Mouse (Mus musculus): Measurements from ENCODE around the gene Notch3.

Gene Notch3

DNA sequence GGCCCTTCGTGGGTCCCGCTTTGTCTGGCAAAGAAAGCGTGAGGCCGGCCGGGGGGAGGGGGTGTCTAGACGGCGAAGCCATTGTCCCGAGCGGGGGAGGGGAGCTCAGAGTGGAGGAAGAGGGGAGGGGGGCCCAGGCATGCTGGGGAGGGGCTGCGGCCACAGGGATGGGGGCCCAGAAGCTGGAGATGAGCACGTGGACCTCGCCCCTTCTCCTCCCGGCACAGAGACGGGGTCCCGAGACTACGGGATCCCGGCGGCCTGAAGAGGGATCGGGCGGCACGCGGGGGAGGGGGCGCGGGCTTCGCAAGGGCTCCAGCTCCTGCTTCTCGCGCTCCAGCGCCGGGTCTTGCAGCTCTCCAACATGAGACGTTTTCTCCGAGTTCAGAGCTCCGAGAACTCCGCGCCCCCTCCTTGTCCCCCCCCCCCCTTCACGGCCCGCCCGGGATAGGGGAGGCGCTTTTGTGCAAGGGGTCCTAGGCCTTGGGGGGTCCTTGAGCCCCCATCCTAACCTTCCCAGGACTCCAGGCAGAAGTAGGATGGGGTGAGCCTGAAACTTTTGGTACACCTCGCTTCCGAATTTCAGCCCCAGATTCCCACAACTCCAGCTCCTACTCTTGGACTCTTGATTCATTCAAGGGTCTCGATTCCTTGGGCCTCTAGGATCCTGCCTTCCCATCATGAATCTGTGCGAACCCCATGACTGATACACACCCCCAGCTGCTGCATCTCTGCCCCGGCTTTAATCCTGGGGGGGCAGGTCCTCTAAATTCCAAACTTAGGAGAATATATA is 653 bp downstream of the Notch3 start:
- DNase-seq (ENCODE audit: low spot score) = no peak

DNA sequence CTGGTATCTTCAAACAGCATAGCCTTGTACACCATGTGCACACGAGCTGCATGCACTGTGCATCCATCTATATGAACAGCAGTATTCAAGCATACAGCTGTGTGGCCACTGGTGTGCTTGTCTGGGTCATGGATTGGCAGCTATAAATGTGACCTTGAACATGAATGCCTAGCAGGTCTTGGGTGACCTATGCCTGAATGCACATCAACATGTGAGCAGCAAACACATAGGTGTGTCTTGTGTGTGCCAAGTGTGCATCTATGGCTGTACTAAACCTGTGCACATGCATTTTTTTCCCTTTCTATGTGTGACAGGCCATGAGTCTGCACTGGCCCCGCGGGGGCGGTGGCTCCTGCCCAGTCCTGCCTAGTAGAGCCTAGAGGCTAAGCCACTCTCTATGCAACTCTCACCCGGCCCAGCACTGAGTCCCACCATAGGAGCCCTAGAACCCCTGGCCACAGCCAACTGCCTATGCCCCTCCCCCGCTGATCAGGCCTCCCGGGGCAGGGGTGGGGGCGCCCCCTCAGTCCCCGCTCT is 1.3 kb downstream of the Notch3 start:
- no peak for DNase-seq (ENCODE audit: low spot score)

DNA sequence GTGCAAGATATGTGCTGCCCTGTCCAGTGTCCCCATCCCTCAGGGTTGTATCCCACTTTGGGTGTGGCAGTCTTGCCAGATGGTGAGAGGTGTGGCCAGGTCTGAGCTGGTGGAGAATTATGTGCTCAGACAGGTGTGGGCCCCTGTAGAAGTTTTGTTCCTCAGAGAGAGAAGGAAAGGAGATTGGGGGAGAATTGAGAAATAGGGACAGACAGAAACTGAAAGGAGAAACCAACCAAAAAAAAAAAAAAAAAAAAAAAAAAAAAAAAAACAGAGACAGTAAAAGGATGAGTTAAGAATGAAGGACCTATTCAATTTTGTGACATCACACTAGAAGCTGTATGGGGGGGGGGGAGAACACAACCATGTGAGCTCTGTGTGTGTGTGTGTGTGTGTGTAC is 1.9 kb downstream of the Notch3 start:
- DNase-seq (ENCODE audit: low spot score) = no peak

DNA sequence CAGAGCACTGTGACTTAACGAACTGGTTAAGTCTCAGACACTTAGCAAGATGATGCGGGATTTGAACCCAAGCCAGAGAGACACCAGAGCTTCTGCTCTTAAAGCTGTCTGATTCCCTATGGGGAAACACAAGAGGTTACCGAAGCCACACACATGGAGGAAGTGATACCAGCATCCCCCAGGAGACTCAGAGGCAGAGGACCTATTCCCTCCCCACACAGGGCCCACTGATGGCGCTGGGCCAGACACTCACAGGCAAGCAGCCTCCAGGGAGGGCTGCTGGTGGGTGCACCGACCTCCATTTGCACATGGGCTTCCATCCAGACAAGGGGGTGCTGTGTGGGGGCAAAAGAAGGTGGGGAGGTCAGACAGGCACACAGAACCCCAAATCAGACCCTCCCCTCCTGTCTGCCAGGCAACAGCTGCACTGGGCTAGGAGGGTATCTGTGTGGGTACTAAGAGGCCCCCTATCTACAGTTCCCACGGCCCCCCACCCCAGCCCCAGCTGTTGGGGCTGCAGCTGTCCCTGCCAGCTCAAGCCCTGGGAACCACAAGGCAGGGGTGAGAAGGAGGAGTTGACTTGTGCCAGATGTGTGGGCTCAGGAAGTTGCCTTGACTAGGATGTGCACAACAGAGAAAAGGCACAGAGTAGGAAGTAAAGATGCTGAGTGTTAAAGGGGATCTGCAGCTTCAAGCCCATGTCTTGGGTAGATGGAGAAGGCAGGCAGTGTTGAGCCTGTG is 2.6 kb downstream of the Notch3 start:
- no peak for DNase-seq (ENCODE audit: low spot score)

DNA sequence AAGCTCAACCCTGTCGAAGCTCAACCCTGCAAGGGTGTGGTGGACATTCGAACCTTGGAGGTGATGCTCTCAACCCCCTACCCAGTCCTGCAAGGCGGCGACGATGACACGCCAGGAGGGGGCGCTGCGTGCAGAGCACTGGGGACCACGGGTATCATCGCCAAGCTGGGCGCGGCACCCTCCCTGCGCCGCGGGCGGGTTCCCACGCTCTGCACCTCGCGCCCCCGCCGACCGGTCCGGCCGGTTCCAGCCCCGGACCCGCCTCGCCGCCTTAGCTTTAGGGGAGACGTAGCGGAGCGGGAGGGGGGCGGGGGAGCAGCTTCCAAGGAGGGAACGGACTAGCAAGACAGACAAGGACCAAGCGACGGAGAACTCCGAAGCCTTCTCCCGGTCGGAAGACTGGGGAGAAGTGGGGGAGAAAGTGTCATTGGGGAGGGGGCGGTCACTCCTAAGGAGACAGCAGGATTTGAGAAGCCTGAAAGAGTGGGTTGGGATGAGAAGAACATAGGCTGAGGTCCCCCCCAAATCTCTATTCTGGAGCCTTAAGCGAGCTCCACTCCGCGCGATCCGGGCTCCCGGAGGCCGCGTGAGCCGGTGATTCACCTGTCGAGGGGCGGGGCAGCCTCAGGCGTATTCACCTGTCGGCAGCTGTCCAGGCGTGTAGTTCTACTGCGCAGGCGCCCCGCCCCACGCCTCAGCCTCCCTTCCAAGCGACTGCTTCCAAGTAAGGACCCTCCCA is 4.4 kb downstream of the Notch3 start:
- DNase-seq (ENCODE audit: low spot score) = peak; percentile 78

DNA sequence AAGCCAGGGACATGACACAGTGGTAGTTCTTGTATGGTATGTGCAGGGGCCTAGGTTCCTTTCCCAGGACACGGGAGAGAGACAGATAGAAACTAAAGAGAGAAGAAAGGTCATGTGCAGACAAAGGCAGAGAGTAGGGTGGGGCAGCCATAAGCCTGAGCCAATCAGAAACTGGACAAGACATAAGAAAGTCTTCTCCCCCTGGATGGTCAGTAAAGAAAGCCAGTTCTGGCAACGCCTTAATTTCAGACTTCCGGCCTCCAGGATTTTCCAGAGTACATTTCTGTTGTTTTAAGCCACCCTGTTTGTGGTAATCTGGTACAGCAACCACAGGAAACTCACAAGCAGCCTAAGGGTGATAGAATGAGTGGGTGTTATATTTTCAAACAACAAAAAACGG is 5.8 kb downstream of the Notch3 start:
- no peak for DNase-seq (ENCODE audit: low spot score)

DNA sequence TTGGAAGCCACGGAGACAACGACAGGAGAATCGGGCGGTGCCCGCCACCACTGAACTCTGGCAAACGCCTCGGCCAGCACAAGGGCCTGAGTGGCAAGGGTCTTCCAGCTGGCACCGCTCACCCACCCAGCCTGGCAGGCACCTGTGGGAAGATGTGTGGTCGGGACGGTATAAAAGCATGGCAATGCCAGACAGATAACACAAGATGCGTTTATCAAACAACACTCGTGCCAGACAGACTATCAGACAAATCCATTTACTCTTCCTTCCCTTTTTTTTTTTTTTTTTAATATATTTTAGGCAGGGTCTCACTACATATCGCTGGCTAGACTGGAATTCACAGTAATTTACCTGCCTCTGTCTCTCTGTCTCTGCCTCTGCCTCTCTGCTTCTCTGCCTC is 7.8 kb downstream of the Notch3 start:
- DNase-seq (ENCODE audit: low spot score) = no peak

DNA sequence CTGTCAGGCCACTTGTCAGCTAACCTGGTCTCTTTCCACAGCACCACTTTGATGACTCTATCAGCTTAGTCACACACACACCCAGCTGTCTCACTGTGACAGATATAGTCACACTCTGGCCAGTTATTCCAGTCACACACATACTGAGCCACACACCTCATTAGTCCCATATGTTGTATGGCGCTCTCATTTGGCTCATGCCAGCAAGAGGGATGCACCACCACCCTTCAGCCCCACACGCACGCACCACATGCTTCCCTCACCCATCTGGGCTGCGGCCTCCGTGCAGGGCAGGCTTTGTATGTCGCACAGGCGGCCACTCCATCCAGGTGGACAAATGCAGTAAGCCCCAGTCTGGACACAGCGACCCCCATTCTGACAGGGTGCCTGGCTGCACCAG is 19.9 kb downstream of the Notch3 start:
- DNase-seq (ENCODE audit: low spot score) = no peak

DNA sequence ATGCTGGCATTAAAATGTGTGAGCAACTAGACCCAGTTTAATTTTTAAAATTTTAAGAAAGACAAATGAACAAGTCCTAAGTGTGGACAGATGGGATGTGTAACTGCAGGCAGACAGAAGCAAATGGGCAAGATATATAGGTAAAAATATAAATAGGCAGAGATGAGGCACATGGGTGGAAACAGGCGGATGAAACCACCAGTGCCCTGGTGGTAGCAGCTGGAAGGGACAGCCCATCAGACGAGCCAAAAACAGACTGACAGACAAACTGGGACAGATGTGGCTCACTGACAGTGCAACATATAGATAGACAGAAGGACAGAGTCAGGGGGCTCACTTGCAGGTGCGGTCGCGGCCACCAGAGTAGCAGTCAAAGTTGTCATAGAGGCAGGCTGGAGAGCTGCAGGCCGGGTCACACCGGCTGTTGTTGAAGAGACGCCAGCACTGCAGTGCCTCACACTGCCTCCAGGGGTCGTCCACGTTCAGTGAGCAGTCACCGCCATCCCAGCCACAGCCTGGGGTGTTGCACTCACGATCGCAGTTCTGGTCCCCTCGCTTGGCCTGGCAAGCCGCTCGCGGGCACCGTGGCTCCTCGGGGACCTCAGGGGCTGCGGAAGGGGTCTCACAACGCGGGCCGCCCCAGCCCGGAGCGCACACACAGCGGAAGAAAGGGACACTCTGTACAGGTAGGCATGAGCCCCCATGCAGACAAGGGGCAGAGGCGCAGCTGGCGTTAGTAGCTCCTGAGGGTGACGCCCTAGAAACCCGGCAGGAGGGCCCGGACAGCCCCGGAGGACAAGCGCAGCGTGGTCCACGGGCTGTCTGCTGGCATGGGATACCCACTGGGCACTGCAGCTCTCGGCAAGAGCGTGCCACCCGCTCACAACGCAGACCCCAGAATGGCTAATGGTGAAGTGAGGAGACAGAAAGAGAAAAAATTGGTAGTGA is 23.5 kb downstream of the Notch3 start:
- DNase-seq (ENCODE audit: low spot score) = peak; percentile 85

DNA sequence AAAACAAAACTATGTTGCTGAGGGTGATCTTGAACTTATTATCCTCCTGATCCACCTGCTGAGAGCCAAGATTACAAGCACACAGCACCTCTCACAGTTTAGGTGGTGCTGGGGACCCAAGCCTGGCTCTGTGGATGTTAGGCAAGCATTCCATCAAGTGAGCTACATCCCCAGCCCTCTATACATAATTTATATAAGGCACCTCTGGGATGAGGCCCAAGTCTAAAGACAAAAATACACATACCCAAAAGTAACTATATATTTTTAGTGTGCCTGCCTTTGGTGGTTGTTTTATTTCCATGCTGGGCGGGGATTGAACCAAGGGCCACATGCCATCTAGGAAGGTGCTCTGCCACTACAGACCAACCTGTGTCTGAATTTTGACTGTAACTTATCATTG is 24.4 kb downstream of the Notch3 start:
- DNase-seq (ENCODE audit: low spot score) = no peak

DNA sequence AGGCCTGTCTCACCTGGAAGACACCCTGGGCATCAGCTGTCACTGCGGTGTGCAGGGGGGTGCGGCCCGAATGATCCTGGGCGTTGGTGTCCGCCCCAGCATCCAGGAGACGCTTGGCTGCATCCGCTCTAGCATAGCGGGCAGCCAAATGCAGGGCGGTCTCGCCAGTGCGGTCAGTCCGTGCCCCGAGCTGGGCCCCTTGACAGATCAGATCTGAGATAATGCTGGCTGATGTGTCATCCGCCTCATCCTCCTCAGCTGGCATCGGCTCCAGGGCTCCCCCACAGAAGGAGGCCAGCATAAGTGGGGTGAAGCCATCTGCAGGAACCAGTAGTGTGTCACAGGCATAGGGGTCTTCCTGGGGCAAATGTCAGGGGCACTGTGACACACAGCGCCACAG is 33.3 kb downstream of the Notch3 start:
- no peak for DNase-seq (ENCODE audit: low spot score)

DNA sequence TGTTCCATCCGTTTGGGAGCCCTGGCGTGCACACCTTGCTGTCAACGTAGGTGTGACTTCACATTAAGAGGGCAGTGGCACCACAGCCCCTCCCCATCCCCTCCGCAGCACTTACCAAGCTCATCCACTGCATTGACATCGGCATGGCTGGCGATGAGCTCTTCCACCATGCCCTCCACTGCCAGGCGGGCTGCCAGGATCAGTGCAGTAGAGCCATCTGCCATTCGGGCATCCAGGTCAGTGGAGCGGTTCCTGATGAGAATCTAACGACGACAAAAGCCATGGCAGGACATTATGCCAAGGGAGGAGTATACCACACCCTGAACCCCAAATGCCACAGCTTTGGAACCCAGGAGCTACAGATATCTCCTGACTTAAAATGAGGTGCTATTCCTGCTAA is 34.6 kb downstream of the Notch3 start:
- DNase-seq (ENCODE audit: low spot score) = no peak

DNA sequence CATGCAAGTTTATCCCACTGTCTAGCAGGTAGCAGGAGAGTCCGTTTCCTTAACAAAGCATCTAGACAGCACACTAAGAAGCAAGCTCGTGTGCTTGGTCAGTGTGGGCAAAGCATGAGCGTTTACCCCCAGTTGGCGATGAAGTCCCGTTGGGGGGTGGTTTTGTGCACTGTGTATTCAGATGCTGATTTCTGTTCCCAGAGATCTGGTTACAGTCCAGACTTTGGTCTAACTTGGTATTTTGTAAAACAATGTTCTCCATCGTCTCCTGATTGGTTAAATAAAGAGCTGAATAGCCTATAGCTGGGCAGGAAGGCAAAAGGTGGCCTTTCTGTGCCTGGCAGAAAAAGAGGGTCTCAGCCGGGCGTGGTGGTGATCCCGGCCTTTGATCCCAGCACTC is 36.1 kb downstream of the Notch3 start:
- no peak for DNase-seq (ENCODE audit: low spot score)

DNA sequence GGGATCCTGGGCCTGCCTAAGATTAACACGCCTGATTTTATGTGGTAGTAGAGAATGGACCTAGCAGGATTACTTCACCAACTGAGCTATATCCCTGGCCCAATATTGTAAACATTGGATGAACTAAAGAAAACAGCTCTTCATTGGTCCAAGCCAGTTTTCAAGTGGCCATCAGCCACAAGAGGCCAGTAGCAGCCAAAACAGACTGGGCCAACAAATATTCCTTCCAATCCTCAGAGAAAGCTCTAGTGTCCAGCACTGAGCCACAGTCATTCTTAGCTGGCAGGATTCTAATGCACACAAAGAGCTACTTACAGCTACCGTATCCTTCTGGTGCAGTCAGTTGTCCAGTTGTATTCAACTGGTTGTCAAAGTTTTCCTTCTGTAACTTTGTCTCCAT is 39.5 kb downstream of the Notch3 start:
- no peak for DNase-seq (ENCODE audit: low spot score)

DNA sequence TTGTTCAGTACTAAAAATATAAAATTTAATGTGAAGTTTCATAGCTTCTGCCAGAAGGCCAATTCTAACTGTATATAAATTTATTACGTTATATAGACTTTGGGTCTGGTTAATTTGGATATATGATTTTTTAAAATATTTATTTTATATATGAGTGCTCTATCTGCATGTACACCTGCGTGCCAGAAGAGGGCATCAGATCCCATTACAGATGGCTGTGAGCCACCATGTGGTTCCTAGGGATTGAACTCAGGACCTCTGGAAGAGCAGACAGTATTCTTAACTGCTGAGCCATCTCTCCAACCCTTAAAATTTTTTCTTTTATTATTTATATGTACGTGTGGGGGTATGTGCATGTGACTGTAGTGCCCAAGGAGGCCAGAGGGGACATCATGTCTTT is 41.2 kb downstream of the Notch3 start:
- DNase-seq (ENCODE audit: low spot score) = no peak

DNA sequence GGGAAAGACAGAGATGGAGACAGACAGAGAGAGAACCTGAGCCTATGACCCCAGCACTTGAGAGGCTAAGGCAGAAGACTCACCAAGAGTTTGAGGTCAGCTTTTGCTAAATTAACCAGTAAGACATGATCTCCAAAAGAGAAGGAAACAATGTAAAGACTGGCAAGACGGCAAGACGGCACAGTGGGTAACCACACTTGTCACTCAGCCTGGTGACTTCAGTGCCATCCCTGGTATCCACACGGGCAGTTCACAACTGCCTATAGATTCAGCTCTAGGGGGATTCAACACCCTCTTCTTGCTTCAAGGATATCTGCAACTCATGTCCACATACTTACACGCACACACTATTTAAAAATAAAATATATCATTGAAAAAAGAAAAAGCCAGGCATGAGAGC is 43.1 kb downstream of the Notch3 start:
- DNase-seq (ENCODE audit: low spot score) = no peak

DNA sequence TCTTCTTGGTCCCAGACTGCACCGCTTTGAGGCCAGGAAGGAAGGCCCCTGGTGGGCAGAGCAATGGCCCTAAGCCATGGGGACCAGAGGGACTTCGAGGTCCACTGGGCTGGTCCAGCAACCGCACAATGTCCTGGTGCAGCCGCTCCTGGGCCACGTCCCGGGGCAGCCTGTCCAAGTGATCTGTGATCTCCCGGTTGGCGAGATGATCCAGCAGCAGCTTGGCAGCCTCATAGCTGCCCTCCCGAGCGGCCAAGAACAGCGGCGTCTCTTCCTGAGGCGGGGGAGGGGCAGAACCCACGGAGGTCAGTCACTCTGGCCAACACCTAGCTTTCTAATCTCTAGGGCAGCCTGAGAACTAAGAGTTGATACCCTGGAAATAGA is 44.1 kb downstream of the Notch3 start:
- DNase-seq (ENCODE audit: low spot score) = no peak

DNA sequence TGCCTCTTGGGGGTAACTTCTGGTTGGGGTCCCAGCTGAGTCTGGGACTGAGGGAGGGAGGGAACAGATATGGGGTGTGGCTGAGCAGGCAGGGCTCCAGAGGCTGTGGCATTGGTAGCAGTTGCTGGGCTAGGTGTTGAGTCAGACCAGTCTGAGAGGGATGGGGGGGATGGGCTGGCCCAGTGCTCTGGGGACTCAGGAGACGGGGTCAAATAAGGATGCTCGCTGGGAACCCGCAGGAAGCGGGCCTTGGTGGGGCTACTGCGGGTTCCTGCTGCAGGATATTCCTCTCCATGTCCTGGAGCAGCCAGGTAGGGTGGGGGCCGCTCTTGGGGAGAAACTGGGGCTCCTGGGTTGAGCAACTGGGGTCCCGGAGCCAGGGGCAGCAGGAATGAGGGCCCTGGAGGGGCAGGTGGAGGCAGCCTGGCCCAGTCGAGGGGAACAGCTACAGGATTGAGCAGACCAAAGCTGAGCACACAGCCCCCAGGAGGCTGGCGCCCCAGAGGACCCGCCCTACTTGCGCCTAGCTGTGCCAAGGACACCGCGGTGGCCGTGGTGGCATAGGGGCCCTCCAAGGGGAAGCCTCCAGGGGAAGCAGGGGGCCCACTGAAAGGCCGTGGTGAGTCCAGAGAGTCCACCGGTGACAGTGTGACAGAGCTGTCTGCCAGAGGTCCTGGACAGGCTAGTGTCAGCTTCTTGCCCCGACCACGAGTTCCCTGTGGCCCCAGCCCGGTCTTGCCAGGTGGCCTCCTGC is 44.6 kb downstream of the Notch3 start:
- no peak for DNase-seq (ENCODE audit: low spot score)

DNA sequence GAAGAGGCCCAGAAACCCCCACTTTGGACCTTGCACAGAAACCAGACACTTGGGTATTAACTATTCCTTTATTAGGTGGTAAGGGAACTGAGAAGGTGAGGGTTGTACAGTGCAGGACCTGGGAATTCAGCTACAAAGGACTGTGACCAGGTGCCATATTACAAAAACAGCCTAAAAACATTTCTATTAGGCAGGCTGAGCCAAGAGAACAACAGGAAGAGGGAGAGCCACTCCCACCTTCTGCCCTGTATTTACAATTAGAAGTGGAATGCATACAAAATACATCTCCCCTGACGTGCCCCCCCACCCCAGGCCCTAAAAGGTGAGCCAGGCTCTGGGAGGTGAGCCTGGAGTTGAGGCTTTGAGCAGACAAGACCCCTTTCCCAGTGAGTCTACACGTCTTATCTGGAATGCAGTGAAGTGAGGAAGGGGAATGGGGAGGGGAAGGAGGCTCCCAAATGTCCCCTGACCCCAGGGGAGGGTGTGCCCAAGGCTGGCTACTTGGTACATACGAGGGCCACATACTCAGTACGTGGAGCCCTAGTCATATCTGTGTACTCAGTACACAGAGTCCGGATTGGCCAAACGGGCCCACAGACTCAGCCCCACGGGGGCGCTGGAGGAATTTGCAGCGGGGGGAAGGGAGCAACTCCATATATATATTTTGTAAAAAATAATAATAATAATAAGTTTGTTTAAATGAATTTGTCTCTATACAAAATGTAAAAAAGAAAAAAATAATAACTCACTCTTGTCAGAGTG is 45.7 kb downstream of the Notch3 start:
- DNase-seq (ENCODE audit: low spot score) = no peak

DNA sequence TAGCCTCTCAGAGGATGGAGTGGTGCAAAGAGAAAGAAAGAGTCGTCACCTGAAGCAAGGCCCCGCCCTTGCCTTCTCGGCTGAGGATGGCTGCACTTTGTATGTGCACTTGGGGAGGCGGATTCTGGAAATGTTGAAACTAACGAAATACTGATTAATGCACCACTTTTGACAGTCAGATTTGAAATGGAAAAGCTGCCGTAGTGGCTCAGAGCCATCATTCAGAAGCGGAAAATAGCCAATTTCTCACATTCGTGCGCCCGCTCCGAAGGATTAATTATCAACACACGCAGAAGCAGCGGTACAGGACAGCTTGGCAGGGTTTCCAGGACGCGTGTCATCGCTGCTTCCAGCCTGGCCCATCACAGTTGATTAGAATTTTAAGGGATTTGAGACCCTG is 47.5 kb downstream of the Notch3 start:
- peak; percentile 21 for DNase-seq (ENCODE audit: low spot score)
